Mouse (Mus musculus): ENCODE measurements around the gene Txnrd1. TPM values are rescaled to one million over a fixed set of nuclear protein-coding genes. Genes with fewer than 3 reads are reported as not detected.

Gene Txnrd1
- polyA plus RNA-seq, 2 experiments: 33.6 to 44.6 TPM

DNA sequence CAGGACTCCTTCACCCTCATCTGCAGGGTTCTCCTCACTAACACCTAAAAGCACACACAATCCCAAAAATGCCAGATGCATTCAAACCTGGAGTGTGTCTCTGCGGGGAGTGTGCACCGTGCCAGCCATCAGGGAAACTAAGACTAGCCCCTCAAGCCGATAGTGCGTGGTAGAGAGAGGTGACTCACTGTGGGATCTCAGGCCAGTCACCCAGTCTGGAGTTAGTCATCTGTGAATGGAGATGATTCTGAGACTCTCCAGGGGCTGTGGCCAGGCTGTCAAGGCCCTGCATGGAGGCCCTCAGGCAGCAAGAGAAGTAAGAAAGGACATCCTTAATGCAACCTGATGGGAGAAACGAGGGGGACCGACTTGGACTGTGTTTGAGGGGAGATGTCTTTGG, 18.0 kb downstream of the Txnrd1 start:
- Histone ChIP-seq H3K4me3 (ENCODE audit: insufficient read depth in 1 of 2, low read depth in 2 of 2, low read length in 2 of 2) (no peak overlapping the region), H3K36me3 (replicated peaks; ENCODE audit: control insufficient read depth, insufficient read depth, low read depth) (no peaks in the 10 kb centered on the region), H3K27ac (no peak overlapping the region), H3K4me2 (ENCODE audit: low read depth) (no peak overlapping the region), H3K27me3 (ENCODE audit: control insufficient read depth, insufficient read depth, low read length) (no peaks in the 10 kb centered on the region), H3K4me1 (replicated peaks; ENCODE audit: control insufficient read depth in 2 of 2, insufficient read depth in 2 of 2, low read length in 1 of 2) (peaks cover 0 to 2% of the 10 kb centered on the region in 2 experiments; a peak in 1 of 4 replicates), H3K9me3 (ENCODE audit: control insufficient read depth, low read length) (no peaks in the 10 kb centered on the region), H3K9ac (replicated peaks) (no peak overlapping the region)
- no peak for ATAC-seq (ENCODE audit: insufficient read depth)
- WGBS (ENCODE audit: insufficient replicate concordance): 80% methylated on average over 6 of the region's 6 CpGs
- no peak for DNase-seq (ENCODE audit: low read depth in 3 of 3, low spot score in 3 of 3)
- TF ChIP-seq EP300 (IDR thresholded peaks at IDR 0.05; ENCODE audit: low read depth) (no peak), CTCF (IDR thresholded peaks at IDR 0.05; ENCODE audit: low read depth) (no peak)

DNA sequence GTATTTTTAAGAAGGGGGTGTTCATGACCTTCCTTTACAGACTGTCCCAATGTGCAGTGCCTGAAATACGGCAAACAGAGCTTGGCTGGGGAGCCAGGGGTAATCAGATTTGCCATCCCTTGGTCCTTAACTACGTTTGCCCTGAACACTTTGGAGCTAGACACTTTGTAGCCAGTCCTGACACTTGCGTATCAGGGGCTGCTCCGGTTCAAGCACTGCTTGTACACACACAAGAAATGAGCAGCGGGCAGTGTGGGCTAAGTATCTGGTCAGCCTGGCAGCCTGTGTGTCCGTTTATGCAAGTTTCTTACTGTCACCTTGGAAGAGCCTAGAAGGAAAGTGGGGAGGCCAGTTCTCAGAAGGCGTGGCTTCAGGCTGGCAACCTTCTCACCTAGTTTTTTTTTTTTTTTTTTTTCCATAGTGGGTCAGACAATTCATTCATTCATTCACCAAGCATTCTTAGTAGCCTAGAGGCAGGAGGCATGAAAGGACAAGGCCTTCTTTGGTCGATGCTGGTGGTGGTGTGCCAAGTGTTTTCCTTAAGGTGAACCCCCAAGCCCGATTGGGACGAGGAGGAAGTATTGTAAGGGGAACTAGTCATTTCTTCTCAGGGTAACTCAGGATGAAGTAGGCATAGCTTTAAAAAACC, 24.4 kb downstream of the Txnrd1 start:
- Histone ChIP-seq H3K9ac (replicated peaks) (peak overlapping the region; percentile 87), H3K36me3 (replicated peaks; ENCODE audit: control insufficient read depth, insufficient read depth, low read depth) (no peaks in the 10 kb centered on the region), H3K4me2 (ENCODE audit: low read depth) (peak overlapping the region; percentile 87), H3K4me1 (replicated peaks; ENCODE audit: control insufficient read depth in 2 of 2, insufficient read depth in 2 of 2, low read length in 1 of 2) (peaks cover 5 to 16% of the 10 kb centered on the region in 2 experiments), H3K27me3 (ENCODE audit: control insufficient read depth, insufficient read depth, low read length) (no peaks in the 10 kb centered on the region), H3K27ac (peak overlapping the region; percentile 86), H3K9me3 (ENCODE audit: control insufficient read depth, low read length) (no peaks in the 10 kb centered on the region), H3K4me3 (ENCODE audit: insufficient read depth in 1 of 2, low read depth in 2 of 2, low read length in 2 of 2) (peak overlapping the region; percentile 71 to 87)
- no peak for ATAC-seq (ENCODE audit: insufficient read depth)
- TF ChIP-seq EP300 (IDR thresholded peaks at IDR 0.05; ENCODE audit: low read depth) (no peak), CTCF (IDR thresholded peaks at IDR 0.05; ENCODE audit: low read depth) (no peak)
- WGBS (ENCODE audit: insufficient replicate concordance): 54% methylated on average over 10 of the region's 10 CpGs
- DNase-seq (ENCODE audit: low read depth in 3 of 3, low spot score in 3 of 3): no peak

DNA sequence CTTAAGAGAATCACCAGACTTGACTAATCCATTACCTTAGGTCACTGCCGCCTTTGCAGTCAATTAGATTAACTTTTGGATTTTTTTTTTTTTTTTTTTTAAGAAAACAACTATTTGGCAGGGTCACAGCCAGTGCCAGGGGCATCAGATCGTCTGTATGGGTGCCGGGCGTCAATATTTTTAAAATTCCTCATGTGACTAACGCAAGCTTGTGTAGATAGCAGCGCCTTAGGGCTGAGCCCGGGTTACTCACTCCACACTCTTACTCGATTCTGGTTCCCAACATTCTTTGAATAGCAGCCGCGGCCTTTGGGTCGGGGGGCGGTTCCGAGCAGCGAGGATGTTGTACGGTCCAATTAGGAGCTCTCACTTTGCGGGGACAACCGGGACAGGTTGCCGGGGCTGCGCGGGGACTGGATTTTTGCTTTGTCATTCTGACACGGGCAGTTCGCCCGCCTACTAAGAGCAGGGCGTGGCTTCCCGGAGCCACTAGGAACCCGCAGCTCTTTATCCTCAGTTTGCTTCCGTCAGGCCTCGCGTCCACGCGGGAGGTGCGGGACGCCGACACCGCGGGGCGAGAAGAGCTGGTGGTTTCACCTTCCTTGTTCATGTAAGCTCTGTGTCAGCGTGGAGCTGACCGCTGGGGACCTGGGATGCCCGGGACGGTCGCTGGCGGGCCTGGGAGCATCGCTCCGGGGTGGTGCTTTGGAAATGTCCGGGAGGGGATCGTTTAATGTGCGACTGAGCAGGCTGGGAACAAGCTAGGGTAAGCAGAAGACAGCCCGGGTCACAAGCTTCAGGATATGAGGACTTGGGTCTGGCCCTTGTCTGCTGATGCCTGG, 25.2 kb downstream of the Txnrd1 start:
- TF ChIP-seq EP300 (IDR thresholded peaks at IDR 0.05; ENCODE audit: low read depth) (peak; percentile 59), CTCF (IDR thresholded peaks at IDR 0.05; ENCODE audit: low read depth) (no peak)
- Histone ChIP-seq H3K27ac (peak overlapping the region; percentile 86), H3K36me3 (replicated peaks; ENCODE audit: control insufficient read depth, insufficient read depth, low read depth) (peaks cover 5% of the 10 kb centered on the region), H3K4me2 (ENCODE audit: low read depth) (peak overlapping the region; percentile 87), H3K4me3 (ENCODE audit: insufficient read depth in 1 of 2, low read depth in 2 of 2, low read length in 2 of 2) (peak overlapping the region; percentile 71 to 87), H3K9ac (replicated peaks) (peak overlapping the region; percentile 95), H3K4me1 (replicated peaks; ENCODE audit: control insufficient read depth in 2 of 2, insufficient read depth in 2 of 2, low read length in 1 of 2) (peaks cover 5 to 17% of the 10 kb centered on the region in 2 experiments), H3K27me3 (ENCODE audit: control insufficient read depth, insufficient read depth, low read length) (no peaks in the 10 kb centered on the region), H3K9me3 (ENCODE audit: control insufficient read depth, low read length) (no peaks in the 10 kb centered on the region)
- ATAC-seq (ENCODE audit: insufficient read depth) (peak; percentile 85), DNase-seq (ENCODE audit: low read depth in 3 of 3, low spot score in 3 of 3) (peak; percentile 90 to 93 (median 90))
- WGBS (ENCODE audit: insufficient replicate concordance): under 1% methylated on average over 49 of the region's 49 CpGs

DNA sequence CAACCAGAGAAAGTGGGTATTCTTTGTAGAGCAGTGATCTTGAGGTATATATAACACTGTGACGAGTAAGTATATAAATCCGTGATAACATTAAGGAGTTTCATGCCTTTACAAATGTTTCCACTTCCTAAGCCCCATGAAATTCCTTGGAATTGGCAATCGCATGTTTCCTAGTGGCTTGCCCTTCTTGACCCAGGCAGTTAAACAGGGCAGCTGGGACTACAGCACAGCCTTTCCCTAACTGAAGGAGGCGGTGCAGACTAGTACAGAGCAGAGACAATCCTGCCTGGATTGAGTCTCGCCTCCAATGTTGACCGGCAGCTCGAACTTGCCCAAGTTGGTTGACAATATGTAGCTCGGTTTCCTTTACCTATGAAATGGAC, 25.8 kb downstream of the Txnrd1 start:
- Histone ChIP-seq H3K9me3 (ENCODE audit: control insufficient read depth, low read length) (no peaks in the 10 kb centered on the region), H3K4me2 (ENCODE audit: low read depth) (peak overlapping the region; percentile 87), H3K36me3 (replicated peaks; ENCODE audit: control insufficient read depth, insufficient read depth, low read depth) (peaks cover 11% of the 10 kb centered on the region), H3K9ac (replicated peaks) (peak overlapping the region; percentile 95), H3K4me1 (replicated peaks; ENCODE audit: control insufficient read depth in 2 of 2, insufficient read depth in 2 of 2, low read length in 1 of 2) (peaks cover 5 to 19% of the 10 kb centered on the region in 2 experiments), H3K4me3 (ENCODE audit: insufficient read depth in 1 of 2, low read depth in 2 of 2, low read length in 2 of 2) (peak overlapping the region; percentile 71 to 87), H3K27ac (peak overlapping the region; percentile 86), H3K27me3 (ENCODE audit: control insufficient read depth, insufficient read depth, low read length) (no peaks in the 10 kb centered on the region)
- DNase-seq (ENCODE audit: low read depth in 3 of 3, low spot score in 3 of 3) (peak; percentile 39 to 65 (median 39)), ATAC-seq (ENCODE audit: insufficient read depth) (peak; percentile 70)
- no peak for TF ChIP-seq EP300 (IDR thresholded peaks at IDR 0.05; ENCODE audit: low read depth)
- peak; percentile 70 for TF ChIP-seq CTCF (IDR thresholded peaks at IDR 0.05; ENCODE audit: low read depth)
- WGBS (ENCODE audit: insufficient replicate concordance): 0% methylated on average over 8 of the region's 8 CpGs

Measured in liver, embryonic 14.5 days (tissue).